Mouse (Mus musculus): ENCODE measurements around the gene Slc35g2.

Slc35g2 gene

GRCm38 (mm10) chr9:100570626-100571233 lies at the start of gene Slc35g2:
Slc35g2 (minus strand) TSS chr9:100571090.
- in situ Hi-C loops (cut with MboI; ENCODE audit: unreplicated experiment in 2 of 2), result no loop called here

- in situ Hi-C loops (cut with MboI; ENCODE audit: unreplicated experiment in 2 of 2), result no loop called here
Observed at GRCm38 (mm10) chr9:100616947-100617346, 46.1 kb upstream of the Slc35g2 start.

GRCm38 (mm10) chr9:100613501-100614071 lies 42.7 kb upstream of the Slc35g2 start:
- in situ Hi-C loops (cut with MboI; ENCODE audit: unreplicated experiment in 2 of 2), result no loop called here

DNA sequence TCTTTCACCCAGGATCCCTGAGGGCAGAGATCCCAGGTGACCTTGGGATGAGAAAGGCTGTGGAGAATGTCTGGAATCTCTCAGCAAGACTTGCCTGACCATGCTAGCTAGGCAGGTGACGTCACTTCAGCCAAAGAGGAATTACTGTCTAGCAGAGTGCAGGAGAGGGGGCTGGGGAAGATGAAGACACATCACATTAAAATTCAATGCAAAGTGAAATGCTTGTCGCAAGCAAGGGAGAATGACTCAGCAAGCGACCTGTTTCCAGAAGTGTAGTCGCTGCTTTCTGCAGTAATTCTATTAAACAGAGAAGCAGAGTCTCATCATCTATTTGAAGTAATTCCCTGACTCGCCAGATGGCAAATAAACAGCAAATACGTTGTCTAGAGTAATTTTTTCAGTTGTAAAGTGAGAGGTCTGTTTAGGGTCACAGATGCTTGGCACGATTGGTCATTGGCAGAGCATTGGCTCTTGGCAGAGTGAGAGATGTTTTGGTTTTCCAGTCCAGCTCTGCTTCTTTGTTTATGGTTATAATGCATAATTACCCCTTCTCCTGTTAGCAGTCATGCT lies 35.2 kb upstream of the Slc35g2 start:
- in situ Hi-C loops (cut with MboI; ENCODE audit: unreplicated experiment in 2 of 2), result no loop called here

DNA sequence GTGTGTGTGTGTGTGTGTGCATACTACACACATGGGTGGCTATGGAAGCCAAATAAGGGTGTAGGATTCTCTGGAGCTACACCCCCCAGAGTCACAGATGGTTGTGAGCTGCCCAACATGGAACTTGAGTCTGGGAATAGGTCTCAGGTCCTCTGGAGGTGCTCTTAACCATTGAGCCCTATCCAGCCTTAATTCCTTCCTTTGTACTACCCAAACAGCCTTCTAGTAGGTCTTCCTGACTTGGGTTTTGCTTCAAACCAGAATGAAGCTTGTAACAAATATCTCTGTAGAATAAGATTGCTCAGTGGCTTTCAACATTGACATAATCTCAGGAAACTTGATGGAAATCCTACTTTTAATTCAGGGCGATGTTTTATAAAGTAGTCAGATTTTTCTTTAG lies 34.6 kb upstream of the Slc35g2 start:
- in situ Hi-C loops (cut with MboI; ENCODE audit: unreplicated experiment in 2 of 2), result no loop called here

DNA sequence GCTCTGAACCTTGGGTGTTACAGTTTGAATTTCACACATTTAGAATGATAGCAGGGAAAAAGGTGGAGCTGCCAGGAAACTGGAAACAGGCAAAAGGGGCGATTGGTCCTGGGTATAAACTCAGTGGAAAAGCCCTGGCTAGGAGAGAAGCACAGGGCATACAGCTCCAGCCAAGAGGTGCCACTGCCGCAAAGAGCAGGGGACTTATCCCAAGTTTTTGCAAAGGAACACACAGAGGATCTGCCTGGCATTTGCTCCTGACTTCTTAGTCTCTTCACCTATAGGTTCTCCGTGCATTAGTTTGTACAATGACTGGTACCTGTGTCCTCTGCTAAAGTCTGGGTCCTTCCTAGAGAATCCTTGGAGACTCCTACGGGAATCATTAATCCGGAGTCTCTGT lies 32.3 kb upstream of the Slc35g2 start:
- in situ Hi-C loops (cut with MboI; ENCODE audit: unreplicated experiment in 2 of 2), result no loop called here

DNA sequence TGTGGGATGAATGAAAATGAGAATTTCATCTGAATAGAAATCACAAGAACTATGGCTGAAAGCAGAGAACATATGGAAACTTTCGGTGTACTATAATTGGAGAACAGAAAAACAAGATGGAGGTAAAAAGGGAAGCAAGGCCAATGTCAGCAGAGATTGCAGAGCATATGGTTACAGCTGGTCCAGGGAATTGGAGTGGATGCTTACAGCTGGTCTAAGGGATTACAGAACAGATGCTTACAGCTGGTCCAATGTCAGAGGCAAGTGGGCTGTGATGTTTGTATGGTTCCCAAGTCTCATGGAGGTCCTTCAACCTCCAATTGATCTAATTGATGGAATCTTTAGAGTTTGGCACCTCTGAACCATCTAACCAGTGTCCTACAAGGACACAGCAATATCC lies 31.2 kb upstream of the Slc35g2 start:
- in situ Hi-C loops (cut with MboI; ENCODE audit: unreplicated experiment in 2 of 2), result no loop called here

GRCm38 (mm10) chr9:100599761-100600328 lies 29.0 kb upstream of the Slc35g2 start:
- in situ Hi-C loops (cut with MboI; ENCODE audit: unreplicated experiment in 2 of 2), result loop anchor here in 1 of 2 experiments (25.0 kb wide), 1 partner anchor 763 kb away; no protein-coding TSS in a partner anchor

- in situ Hi-C loops (cut with MboI; ENCODE audit: unreplicated experiment in 2 of 2), result loop anchor here in 1 of 2 experiments (25.0 kb wide), 1 partner anchor 760 kb away; no protein-coding TSS in a partner anchor
Observed at GRCm38 (mm10) chr9:100597546-100597945, 26.7 kb upstream of the Slc35g2 start, which contains the start of gene Stag1. Stag1 (plus strand) TSS chr9:100597798.

- in situ Hi-C loops (cut with MboI; ENCODE audit: unreplicated experiment in 2 of 2), result loop anchor here in 1 of 2 experiments (25.0 kb wide), 1 partner anchor 759 kb away; no protein-coding TSS in a partner anchor
Observed at GRCm38 (mm10) chr9:100596317-100596716, 25.4 kb upstream of the Slc35g2 start.

GRCm38 (mm10) chr9:100590462-100590861 lies 19.6 kb upstream of the Slc35g2 start:
- in situ Hi-C loops (cut with MboI; ENCODE audit: unreplicated experiment in 2 of 2), result loop anchor here in 1 of 2 experiments (25.0 kb wide), 1 partner anchor 753 kb away; no protein-coding TSS in a partner anchor

GRCm38 (mm10) chr9:100584031-100584430 lies 13.1 kb upstream of the Slc35g2 start:
- in situ Hi-C loops (cut with MboI; ENCODE audit: unreplicated experiment in 2 of 2), result loop anchor here in 1 of 2 experiments (25.0 kb wide), 1 partner anchor 747 kb away; no protein-coding TSS in a partner anchor

- in situ Hi-C loops (cut with MboI; ENCODE audit: unreplicated experiment in 2 of 2), result loop anchor here in 1 of 2 experiments (25.0 kb wide), 1 partner anchor 746 kb away; no protein-coding TSS in a partner anchor
Observed at GRCm38 (mm10) chr9:100582883-100583575, 12.1 kb upstream of the Slc35g2 start.

GRCm38 (mm10) chr9:100581543-100582492 lies 10.9 kb upstream of the Slc35g2 start:
- in situ Hi-C loops (cut with MboI; ENCODE audit: unreplicated experiment in 2 of 2), result loop anchor here in 1 of 2 experiments (25.0 kb wide), 1 partner anchor 745 kb away; no protein-coding TSS in a partner anchor

DNA sequence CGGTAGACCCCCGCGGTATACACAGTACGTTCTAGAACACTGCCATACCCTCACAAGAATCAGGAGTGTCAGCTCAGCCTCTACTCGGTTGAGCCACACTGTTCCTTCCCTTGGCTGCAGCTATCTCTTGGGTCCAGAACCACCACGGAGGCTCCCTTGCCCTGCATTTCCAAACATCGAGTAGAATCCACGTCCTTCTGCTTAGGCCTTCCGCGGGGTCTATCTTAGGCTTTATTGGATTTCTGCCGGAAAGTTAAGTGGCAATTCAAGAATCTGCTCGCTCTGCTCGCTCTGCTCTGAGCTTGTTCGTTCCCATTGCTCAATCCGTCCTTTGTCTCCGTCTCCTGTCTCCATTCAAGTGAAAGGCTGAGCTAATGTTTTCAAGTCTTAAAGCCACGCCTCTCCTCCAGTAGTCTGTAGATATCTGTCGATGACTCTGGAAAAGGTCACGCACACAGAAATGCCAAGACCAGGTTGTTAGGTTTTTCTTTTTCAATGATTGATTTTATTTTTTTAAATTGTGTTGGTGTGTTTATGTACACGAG lies 9.4 kb upstream of the Slc35g2 start:
- in situ Hi-C loops (cut with MboI; ENCODE audit: unreplicated experiment in 2 of 2), result loop anchor here in 1 of 2 experiments (25.0 kb wide), 1 partner anchor 743 kb away; no protein-coding TSS in a partner anchor

- in situ Hi-C loops (cut with MboI; ENCODE audit: unreplicated experiment in 2 of 2), result no loop called here
Observed at GRCm38 (mm10) chr9:100573942-100574341, 3.1 kb upstream of the Slc35g2 start.

DNA sequence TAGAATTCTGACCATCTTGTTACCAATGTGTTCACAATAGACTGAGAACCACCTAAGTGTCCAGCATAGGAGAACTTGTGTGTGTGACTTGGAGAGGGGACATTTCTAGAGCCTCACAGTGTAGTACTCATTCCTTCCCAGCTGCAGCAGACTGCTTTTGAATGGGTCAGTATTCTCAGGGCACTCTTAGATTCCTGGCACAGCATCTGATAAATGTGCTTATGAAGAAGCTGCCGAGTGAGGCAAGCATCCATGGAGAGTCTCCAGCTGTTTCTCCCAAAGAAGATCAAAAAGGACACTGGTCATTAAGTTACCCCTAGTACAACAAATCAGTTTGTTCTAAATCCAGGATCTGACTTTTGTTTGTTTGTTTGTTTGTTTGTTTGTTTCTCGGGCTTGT lies 2.4 kb upstream of the Slc35g2 start:
- in situ Hi-C loops (cut with MboI; ENCODE audit: unreplicated experiment in 2 of 2), result no loop called here

- in situ Hi-C loops (cut with MboI; ENCODE audit: unreplicated experiment in 2 of 2), result no loop called here
Observed at GRCm38 (mm10) chr9:100571511-100571910, 621 bp upstream of the Slc35g2 start.

Data from v-Abl transformed pro-B cells (cell line).